Mouse (Mus musculus) kidney, adult 2 months (tissue): Measurements from ENCODE around the gene Ccdc74a.

Source experiments
- CTCF ChIP-seq: fragments of 200-500 bp; conservative IDR thresholded peaks from 2 replicates; pipeline ENCODE4 v1.5.1; 2011; ENCODE audit warnings: low read depth, mild to moderate bottlenecking, control low read depth, low read length, moderate library complexity, mixed read lengths; ENCODE audit not compliant: insufficient read depth, insufficient read length
- POLR2A ChIP-seq: fragments of 200-500 bp; IDR thresholded peaks from one replicate; pipeline ENCODE4 v1.6.1; 2011; ENCODE audit warnings: low read depth, low read length, control low read depth

DNA sequence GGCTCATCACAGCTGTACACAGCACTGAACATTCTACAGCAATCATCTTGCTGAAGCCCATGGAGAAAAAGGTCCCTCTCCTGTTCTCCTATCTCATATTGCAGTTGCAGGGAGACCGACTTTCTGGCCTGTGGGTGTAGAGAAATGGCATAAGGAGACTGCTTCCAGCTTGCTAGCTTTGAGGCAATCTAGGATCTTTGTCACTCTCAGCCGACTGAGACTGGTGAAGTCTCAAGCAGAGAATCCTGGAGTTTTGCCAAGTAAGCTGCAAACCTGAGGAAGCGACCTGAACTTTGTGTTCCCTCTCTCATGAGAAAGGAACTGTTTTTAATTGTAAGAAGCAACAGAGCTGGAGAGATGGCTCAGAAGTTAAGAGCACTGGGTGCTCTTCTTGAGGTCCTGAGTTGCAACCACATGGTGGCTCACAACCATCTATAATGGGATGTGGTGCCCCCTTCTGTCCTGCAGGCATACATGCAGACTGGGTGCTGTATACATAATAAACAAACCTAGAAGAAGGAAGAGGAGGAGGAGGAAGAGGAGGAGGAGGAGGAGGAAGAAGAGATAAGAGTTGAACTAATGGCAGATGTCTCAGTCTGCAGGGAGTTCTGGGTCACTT lies 45.2 kb upstream of the Ccdc74a start:
- TF ChIP-seq CTCF (peak; percentile 39; the same call in 1 of the 2 replicates), POLR2A (no peak)
